Mouse (Mus musculus) heart, postnatal 25 days (tissue): Measurements from ENCODE around the gene Rapgef4. TPM values are rescaled to one million over a fixed set of nuclear protein-coding genes. Genes with fewer than 3 reads are reported as not detected.

Source experiments
- DNase-seq: peaks from one replicate; pipeline ENCODE4 v3.0.0; 2022; ENCODE audit warnings: low spot score
- intact Hi-C: fragments of 180-260 bp; cut with DNase I; formaldehyde crosslinking; loops from one replicate; pipeline ENCODE4 v1.15.1; 2025
- total RNA-seq, 2 experiments: library from RNA; stranded (reverse); gene quantifications; 2 replicates each; pipeline ENCODE4 v1.2.3; 2021

Rapgef4 gene
- total RNA-seq, 2 experiments from 2014 or later = 21.5 to 23.1 TPM

GRCm38 (mm10) chr2:72239456-72239855 lies 258.4 kb downstream of the Rapgef4 start:
- intact Hi-C loops = no loop called here
- no peak for DNase-seq

- no peak for DNase-seq
- intact Hi-C loops = loop anchor here (5.0 kb wide), 1 partner anchor 47 kb away; the partner anchor contains the start of gene Map3k20
Observed at GRCm38 (mm10) chr2:72239993-72240392, 259.0 kb downstream of the Rapgef4 start.

GRCm38 (mm10) chr2:72240691-72241090 lies 259.7 kb downstream of the Rapgef4 start:
- intact Hi-C loops = loop anchor here (5.0 kb wide), 1 partner anchor 47 kb away; the partner anchor contains the start of gene Map3k20
- DNase-seq = no peak

- no peak for DNase-seq
- intact Hi-C loops = loop anchor here (5.0 kb wide), 1 partner anchor 45 kb away; the partner anchor contains the start of gene Map3k20
Observed at GRCm38 (mm10) chr2:72241714-72242472, 260.9 kb downstream of the Rapgef4 start.

- intact Hi-C loops = loop anchor here (5.0 kb wide), 1 partner anchor 44 kb away; the partner anchor contains the start of gene Map3k20
- no peak for DNase-seq
Observed at GRCm38 (mm10) chr2:72242910-72243675, 262.1 kb downstream of the Rapgef4 start.

GRCm38 (mm10) chr2:72245631-72246030 lies 264.6 kb downstream of the Rapgef4 start:
- DNase-seq = no peak
- intact Hi-C loops = no loop called here

- DNase-seq = no peak
- intact Hi-C loops = no loop called here
Observed at GRCm38 (mm10) chr2:72246376-72246775, 265.3 kb downstream of the Rapgef4 start.

GRCm38 (mm10) chr2:72247819-72248218 lies 266.8 kb downstream of the Rapgef4 start:
- DNase-seq = no peak
- intact Hi-C loops = no loop called here

GRCm38 (mm10) chr2:72252510-72253505 lies 271.8 kb downstream of the Rapgef4 start:
- DNase-seq = no peak
- intact Hi-C loops = no loop called here

- intact Hi-C loops = no loop called here
- DNase-seq = no peak
Observed at GRCm38 (mm10) chr2:72253882-72254281, 272.8 kb downstream of the Rapgef4 start.

- intact Hi-C loops = no loop called here
- DNase-seq = no peak
Observed at GRCm38 (mm10) chr2:72254813-72255582, 274.0 kb downstream of the Rapgef4 start.

GRCm38 (mm10) chr2:72260704-72261103 lies 279.7 kb downstream of the Rapgef4 start:
- intact Hi-C loops = no loop called here
- no peak for DNase-seq

- intact Hi-C loops = no loop called here
- no peak for DNase-seq
Observed at GRCm38 (mm10) chr2:72262814-72263480, 281.9 kb downstream of the Rapgef4 start.

- intact Hi-C loops = no loop called here
Observed at GRCm38 (mm10) chr2:72267390-72267789, 286.4 kb downstream of the Rapgef4 start.

GRCm38 (mm10) chr2:72269651-72270341 lies 288.8 kb downstream of the Rapgef4 start:
- intact Hi-C loops = no loop called here
- no peak for DNase-seq

More at GRCm38 (mm10) chr2:72267390-72267789, 286.4 kb downstream of the Rapgef4 start:
- no peak for DNase-seq

- DNase-seq = no peak
- intact Hi-C loops = no loop called here
Observed at GRCm38 (mm10) chr2:72278247-72278873, 297.3 kb downstream of the Rapgef4 start.

- intact Hi-C loops = no loop called here
- DNase-seq = no peak
Observed at GRCm38 (mm10) chr2:72280524-72280923, 299.5 kb downstream of the Rapgef4 start.
